Mouse (Mus musculus) MEL (cell line): Measurements from ENCODE around the gene Eif4g1.

Experiments
- CTCF ChIP-seq, 3 experiments: IDR thresholded peaks in 2 of 3; conservative IDR thresholded peaks in 1 of 3; 2 replicates each; pipeline ENCODE4 v1.5.1; 2011 to 2012; ENCODE audit warnings: low read length in 3 of 3, low read depth in 2 of 3, mild to moderate bottlenecking in 2 of 3, improper control_type of control experiment in 1 of 3, inconsistent platforms in 1 of 3, mixed read lengths in 1 of 3, moderate library complexity in 1 of 3; ENCODE audit not compliant: control insufficient read depth in 1 of 3, insufficient read depth in 1 of 3, poor library complexity in 1 of 3, severe bottlenecking in 1 of 3
- MAX ChIP-seq: IDR thresholded peaks from 2 replicates; pipeline ENCODE4 v1.6.1; 2011; ENCODE audit warnings: low read length, improper control_type of control experiment
- MEF2A ChIP-seq: IDR thresholded peaks from 2 replicates; pipeline ENCODE4 v1.6.1; 2014; ENCODE audit warnings: low read depth, mild to moderate bottlenecking, inconsistent platforms, low read length, improper control_type of control experiment; ENCODE audit not compliant: poor library complexity, insufficient replicate concordance, severe bottlenecking; ENCODE audit errors: extremely low read depth
- POLR2A ChIP-seq, 2 experiments: IDR thresholded peaks; 2 replicates each; pipeline ENCODE4 v1.6.1; 2011 to 2012; ENCODE audit warnings: low read length in 2 of 2, mild to moderate bottlenecking in 2 of 2, control low read depth in 1 of 2, improper control_type of control experiment in 1 of 2, low read depth in 1 of 2, moderate library complexity in 1 of 2; ENCODE audit not compliant: control insufficient read depth in 1 of 2, insufficient read depth in 1 of 2, poor library complexity in 1 of 2
- SIN3A ChIP-seq: IDR thresholded peaks from 2 replicates; pipeline ENCODE4 v1.6.1; 2012; ENCODE audit warnings: low read length, improper control_type of control experiment, inconsistent platforms
- TBP ChIP-seq: IDR thresholded peaks from 2 replicates; pipeline ENCODE4 v1.8.0; 2011; ENCODE audit warnings: low read depth, low read length, improper control_type of control experiment
- TCF12 ChIP-seq: IDR thresholded peaks from 2 replicates; pipeline ENCODE4 v1.6.1; 2014; ENCODE audit warnings: low read depth, mild to moderate bottlenecking, inconsistent platforms, low read length, improper control_type of control experiment, moderate library complexity
- USF1 ChIP-seq: IDR thresholded peaks from 2 replicates; pipeline ENCODE4 v1.6.1; 2014; ENCODE audit warnings: low read depth, mild to moderate bottlenecking, inconsistent platforms, low read length, improper control_type of control experiment, moderate library complexity
- ZC3H11A ChIP-seq: IDR thresholded peaks from 2 replicates; pipeline ENCODE4 v1.6.1; 2012; ENCODE audit warnings: low read depth, mild to moderate bottlenecking, inconsistent platforms, low read length, improper control_type of control experiment

DNA sequence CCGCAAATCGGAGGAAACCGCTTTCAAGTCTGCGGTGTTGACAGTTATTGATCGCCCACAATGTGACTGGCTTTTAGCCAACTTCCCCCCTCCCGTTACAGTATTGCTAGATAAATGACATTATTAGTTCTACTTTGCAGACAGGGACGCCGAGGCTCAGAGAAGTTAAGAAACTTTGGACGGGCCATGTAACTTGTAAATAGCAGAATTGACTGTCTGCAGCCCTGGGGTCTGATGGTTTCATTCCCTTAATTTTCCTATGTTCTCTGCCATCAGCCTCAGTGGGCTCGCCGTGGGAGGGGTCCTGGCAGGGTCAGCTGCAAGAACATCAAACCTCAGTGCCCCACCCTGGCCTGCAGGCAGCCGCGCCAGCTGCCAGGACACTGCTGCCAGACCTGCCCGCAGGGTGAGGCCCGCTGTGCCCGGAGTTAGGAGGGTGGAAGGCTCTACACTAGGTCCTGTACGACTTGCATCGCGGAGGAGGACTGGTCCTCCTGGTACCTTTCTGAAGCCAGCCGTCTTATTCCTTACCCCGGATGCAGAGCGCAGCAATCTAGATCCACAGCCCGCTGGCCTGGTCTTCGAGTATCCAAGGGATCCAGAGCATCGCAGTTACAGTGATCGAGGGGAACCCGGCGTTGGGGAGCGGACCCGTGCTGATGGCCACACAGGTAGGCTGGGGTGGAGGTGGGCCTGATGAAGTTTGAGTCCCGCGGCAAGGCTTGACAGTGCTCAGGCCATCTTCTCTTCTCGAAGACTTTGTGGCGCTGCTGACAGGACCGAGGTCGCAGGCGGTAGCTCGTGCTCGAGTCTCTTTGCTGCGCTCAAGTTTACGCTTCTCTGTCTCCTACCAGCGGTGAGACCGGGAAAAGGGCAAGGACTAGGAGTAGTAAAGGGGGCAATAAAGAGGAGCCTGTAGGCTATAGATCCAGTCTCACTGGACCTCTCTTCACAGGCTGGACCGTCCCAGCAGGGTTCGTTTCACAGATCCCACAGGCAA, 65.9 kb downstream of the Eif4g1 start, which contains the start of gene Thpo:
- no peak for TF ChIP-seq CTCF (IDR thresholded peaks at IDR 0.05 in 2 of 3, conservative IDR thresholded peaks at IDR 0.05 in 1 of 3; ENCODE audit: control insufficient read depth in 1 of 3, insufficient read depth in 1 of 3, low read depth in 2 of 3, low read length in 3 of 3, poor library complexity in 1 of 3, severe bottlenecking in 1 of 3)
- TF ChIP-seq POLR2A (IDR thresholded peaks at IDR 0.05; ENCODE audit: control insufficient read depth in 1 of 2, insufficient read depth in 1 of 2, low read depth in 1 of 2, low read length in 2 of 2, poor library complexity in 1 of 2): no peak
- TF ChIP-seq TCF12: no peak
- no peak for TF ChIP-seq SIN3A
- no peak for TF ChIP-seq MEF2A
- no peak for TF ChIP-seq ZC3H11A
- no peak for TF ChIP-seq TBP
- no peak for TF ChIP-seq MAX
- TF ChIP-seq USF1: no peak
